Mouse (Mus musculus) retina, adult 2 months (tissue): ENCODE data around the gene Nop16.
"Not testable (repeated sequence)": the region's sequence is repeated elsewhere in the genome, so short reads cannot be mapped to it uniquely, and the experiment has no call there.

Experiments
- DNase-seq: peaks from one replicate; pipeline ENCODE4 v3.0.0-alpha.2; 2012; ENCODE audit warnings: low read depth, low spot score

Nop16 gene

GRCm38 (mm10) chr13:54589996-54590951, at the start of gene Nop16, which contains the start of gene Higd2a:
Nop16 (minus strand) TSS chr13:54590090.
Higd2a (plus strand) TSS chr13:54590207.
- DNase-seq: peak; percentile 97

- no peak for DNase-seq
Observed at GRCm38 (mm10) chr13:54635011-54635410, 45.1 kb upstream of the Nop16 start.

- DNase-seq: no peak
Observed at GRCm38 (mm10) chr13:54632731-54633277, 42.9 kb upstream of the Nop16 start.

GRCm38 (mm10) chr13:54629128-54629527, 39.2 kb upstream of the Nop16 start:
- DNase-seq: no peak

GRCm38 (mm10) chr13:54621960-54622521, 32.2 kb upstream of the Nop16 start:
- no peak for DNase-seq

- DNase-seq: peak; percentile 93
Observed at GRCm38 (mm10) chr13:54621155-54621932, 31.5 kb upstream of the Nop16 start, which contains the start of gene Faf2. Faf2 (plus strand) TSS chr13:54621784.

GRCm38 (mm10) chr13:54616998-54617397, 27.1 kb upstream of the Nop16 start:
- DNase-seq: no peak

- DNase-seq: no peak
Observed at GRCm38 (mm10) chr13:54616307-54616706, 26.4 kb upstream of the Nop16 start.

- DNase-seq: not testable (repeated sequence)
Observed at GRCm38 (mm10) chr13:54613141-54613540, 23.3 kb upstream of the Nop16 start.

GRCm38 (mm10) chr13:54610972-54611754, 21.3 kb upstream of the Nop16 start, which contains the start of gene Cltb:
Cltb (minus strand) TSS chr13:54611344.
- no peak for DNase-seq

GRCm38 (mm10) chr13:54610613-54610971, 20.7 kb upstream of the Nop16 start:
- no peak for DNase-seq

GRCm38 (mm10) chr13:54609301-54609700, 19.4 kb upstream of the Nop16 start:
- DNase-seq: no peak

- DNase-seq: no peak
Observed at GRCm38 (mm10) chr13:54608666-54609065, 18.8 kb upstream of the Nop16 start.

- no peak for DNase-seq
Observed at GRCm38 (mm10) chr13:54608002-54608401, 18.1 kb upstream of the Nop16 start.

GRCm38 (mm10) chr13:54607204-54607603, 17.3 kb upstream of the Nop16 start:
- no peak for DNase-seq

- no peak for DNase-seq
Observed at GRCm38 (mm10) chr13:54605426-54605825, 15.5 kb upstream of the Nop16 start.

GRCm38 (mm10) chr13:54604221-54604620, 14.3 kb upstream of the Nop16 start:
- DNase-seq: peak; percentile 42

GRCm38 (mm10) chr13:54603501-54603900, 13.6 kb upstream of the Nop16 start:
- DNase-seq: no peak

- DNase-seq: no peak
Observed at GRCm38 (mm10) chr13:54602639-54603111, 12.8 kb upstream of the Nop16 start.

- no peak for DNase-seq
Observed at GRCm38 (mm10) chr13:54598622-54599143, 8.8 kb upstream of the Nop16 start.
